Mouse (Mus musculus) gastrocnemius, postnatal 36 days (tissue): ENCODE results near the gene Soat2. TPM values are rescaled to one million over a fixed set of nuclear protein-coding genes. Genes with fewer than 3 reads are reported as not detected.
A peak's percentile ranks its signal among the peaks of the same experiment; 100 is the strongest.

Experiments used
- DNase-seq, 2 experiments: peaks; one replicate each; pipeline ENCODE4 v3.0.0; 2022
- intact Hi-C: fragments of 180-260 bp; cut with DNase I; formaldehyde crosslinking; loops from one replicate; pipeline ENCODE4 v1.15.1; 2025
- total RNA-seq, 2 experiments: library from RNA; stranded (reverse); gene quantifications; 2 replicates each; pipeline ENCODE4 v1.2.3; 2021

Soat2 gene
- total RNA-seq, 2 experiments from 2014 or later: 0.15 TPM; not detected in 1

GRCm38 (mm10) chr15:102112827-102113226 is 37.5 kb upstream of the Soat2 start:
- intact Hi-C loops: no loop called here

GRCm38 (mm10) chr15:102113674-102114073 is 36.7 kb upstream of the Soat2 start:
- DNase-seq: no peak
- intact Hi-C loops: no loop called here

More at GRCm38 (mm10) chr15:102112827-102113226, 37.5 kb upstream of the Soat2 start:
- no peak for DNase-seq

GRCm38 (mm10) chr15:102114651-102115260 is 35.6 kb upstream of the Soat2 start:
- intact Hi-C loops: no loop called here
- DNase-seq: no peak

DNA sequence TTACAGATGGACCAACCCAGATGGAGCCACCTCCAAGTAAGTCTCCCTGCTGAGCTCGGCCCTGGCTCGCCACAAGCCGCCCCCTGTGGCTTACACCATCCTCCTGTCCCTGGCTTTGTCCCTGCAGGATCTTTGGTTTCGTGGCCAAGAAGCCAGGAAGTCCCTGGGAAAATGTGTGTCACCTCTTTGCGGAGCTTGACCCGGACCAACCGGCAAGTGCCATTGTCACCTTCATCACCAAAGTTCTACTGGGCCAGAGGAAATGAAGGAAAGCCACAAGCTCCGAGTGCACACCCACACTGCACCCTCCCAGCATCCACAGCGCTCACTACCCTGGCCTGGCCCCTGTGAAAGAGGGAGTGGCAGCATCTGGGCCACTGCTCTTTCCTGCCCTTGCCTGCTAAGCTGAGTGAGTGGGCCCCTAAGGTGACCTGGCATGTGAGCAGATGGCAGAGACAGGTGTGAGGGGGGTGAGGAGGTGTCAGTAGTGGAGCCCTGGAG is 34.5 kb upstream of the Soat2 start:
- no peak for DNase-seq
- intact Hi-C loops: no loop called here

- intact Hi-C loops: no loop called here
- DNase-seq: no peak
Measured at GRCm38 (mm10) chr15:102116753-102117415, 33.4 kb upstream of the Soat2 start.

DNA sequence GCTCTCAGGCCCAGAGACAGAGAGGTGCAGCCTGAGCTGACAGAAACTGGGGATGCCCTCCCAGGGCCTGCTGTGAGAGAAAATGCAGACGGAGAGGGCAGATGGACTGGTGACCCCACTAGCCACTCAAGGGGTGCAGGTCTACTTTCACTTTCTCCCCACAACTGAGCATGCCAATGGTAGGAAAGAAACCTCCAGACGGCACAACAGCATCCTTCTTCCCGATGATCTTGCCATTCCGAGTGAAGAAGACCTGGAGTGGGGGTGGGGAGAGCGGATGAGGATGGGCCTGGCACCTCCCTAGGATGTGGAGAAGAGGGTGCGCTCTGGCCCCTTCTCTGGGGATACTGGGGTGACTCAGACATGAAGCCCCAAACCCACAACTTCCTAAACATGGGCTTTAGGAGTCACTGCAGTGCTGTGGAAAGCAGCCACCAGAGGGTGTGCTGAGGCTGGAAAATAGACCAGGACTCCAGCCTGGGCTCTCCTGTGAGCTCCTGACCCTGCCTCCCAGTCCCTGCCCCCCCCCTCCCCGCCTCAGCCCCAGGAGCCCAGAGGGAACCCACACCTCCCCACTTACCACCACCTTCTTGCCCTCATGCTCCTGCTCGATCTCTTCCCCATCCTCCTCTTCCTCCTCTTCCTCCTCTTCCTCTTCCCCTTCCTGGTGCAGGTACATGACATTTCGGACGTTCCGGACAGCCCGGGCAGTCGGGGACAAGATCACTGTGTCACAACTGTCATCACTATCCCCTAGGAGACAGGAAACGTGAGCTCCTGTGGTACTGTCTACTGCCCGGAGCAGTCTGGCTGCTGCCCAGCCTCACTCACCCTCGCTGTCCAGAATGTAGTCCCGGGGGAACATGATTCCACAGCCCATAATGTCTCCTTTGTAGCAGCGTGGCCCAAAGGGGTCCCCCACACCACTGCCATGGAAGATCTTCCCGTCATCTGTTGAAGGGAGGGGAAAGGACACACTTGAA is 32.6 kb upstream of the Soat2 start:
- peak in 1 of 2 experiments; percentile 39 for DNase-seq
- intact Hi-C loops: no loop called here

DNA sequence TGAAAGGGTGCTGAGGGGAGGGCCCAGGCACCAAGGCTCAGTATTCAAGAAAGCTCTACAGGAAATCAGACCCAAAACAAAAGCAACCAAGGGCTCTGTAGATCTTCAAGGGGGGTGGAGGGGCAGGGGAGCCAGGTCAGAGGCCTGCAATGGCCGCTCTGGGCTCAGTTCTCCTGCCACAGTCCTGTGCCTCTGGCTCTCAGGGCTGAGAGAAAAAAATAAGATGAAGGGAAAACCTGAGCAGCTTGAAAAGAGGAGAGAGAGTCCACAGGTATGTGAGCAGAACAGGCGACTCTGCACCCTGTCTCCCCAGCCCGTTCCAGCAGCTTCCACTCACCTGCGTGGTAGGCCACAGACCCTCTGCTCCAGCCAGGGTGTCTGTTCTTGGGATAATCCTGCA is 31.7 kb upstream of the Soat2 start:
- DNase-seq: no peak

GRCm38 (mm10) chr15:102119121-102119830 is 31.1 kb upstream of the Soat2 start:
- no peak for DNase-seq
- intact Hi-C loops: loop anchor here (1.0 kb wide), 1 partner anchor 26 kb away; no protein-coding TSS in a partner anchor

More for the DNA sequence above, 31.7 kb upstream of the Soat2 start:
- intact Hi-C loops: no loop called here

GRCm38 (mm10) chr15:102119831-102120170 is 30.5 kb upstream of the Soat2 start:
- no peak for DNase-seq
- intact Hi-C loops: loop anchor here (1.0 kb wide), 1 partner anchor 26 kb away; no protein-coding TSS in a partner anchor

DNA sequence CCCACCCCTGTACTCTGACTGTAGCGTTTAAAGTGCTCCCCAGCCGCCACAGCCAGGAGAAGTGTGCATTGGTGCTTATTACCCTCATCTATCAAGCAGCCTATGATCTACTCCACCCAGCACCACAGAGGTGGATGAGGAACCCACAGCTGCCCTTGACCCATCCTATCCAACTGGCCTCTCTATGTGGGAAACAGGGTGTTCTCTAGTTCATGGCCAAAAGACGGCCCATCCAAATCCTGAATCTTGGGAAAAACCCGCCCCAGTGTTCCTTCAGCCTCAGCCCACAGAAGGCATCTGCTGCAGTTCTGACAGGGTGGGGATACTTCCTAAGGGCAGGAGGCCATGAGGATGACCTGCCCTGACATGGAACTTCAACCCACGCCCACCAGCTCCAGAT is 29.8 kb upstream of the Soat2 start:
- peak in 1 of 2 experiments; percentile 45 for DNase-seq
- intact Hi-C loops: no loop called here

DNA sequence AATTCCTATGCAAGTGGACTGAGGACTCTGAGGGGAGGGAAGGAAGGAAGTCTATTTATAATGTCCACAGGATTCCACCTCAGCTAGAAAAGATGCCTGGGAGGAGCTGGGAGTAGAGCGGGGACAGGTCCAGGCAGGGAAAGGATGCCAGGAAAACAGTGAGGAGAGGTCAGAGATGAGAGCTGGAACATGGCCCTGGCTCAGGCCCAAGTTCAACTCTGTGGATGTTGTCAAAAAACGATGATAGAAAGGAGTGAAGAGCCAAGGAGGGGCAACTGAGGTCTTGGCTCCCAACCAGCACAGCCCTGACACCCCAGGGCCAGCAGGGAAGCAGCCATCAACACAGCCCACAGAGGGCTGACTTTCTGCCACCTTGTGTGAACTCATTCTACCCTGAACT is 24.0 kb upstream of the Soat2 start:
- intact Hi-C loops: no loop called here
- peak in 1 of 2 experiments; percentile 46 for DNase-seq

- DNase-seq: no peak
- intact Hi-C loops: no loop called here
Measured at GRCm38 (mm10) chr15:102133314-102133713, 17.0 kb upstream of the Soat2 start.

- intact Hi-C loops: no loop called here
- no peak for DNase-seq
Measured at GRCm38 (mm10) chr15:102134709-102135108, 15.6 kb upstream of the Soat2 start.

GRCm38 (mm10) chr15:102135522-102136128 is 14.7 kb upstream of the Soat2 start:
- intact Hi-C loops: no loop called here
- DNase-seq: no peak

DNA sequence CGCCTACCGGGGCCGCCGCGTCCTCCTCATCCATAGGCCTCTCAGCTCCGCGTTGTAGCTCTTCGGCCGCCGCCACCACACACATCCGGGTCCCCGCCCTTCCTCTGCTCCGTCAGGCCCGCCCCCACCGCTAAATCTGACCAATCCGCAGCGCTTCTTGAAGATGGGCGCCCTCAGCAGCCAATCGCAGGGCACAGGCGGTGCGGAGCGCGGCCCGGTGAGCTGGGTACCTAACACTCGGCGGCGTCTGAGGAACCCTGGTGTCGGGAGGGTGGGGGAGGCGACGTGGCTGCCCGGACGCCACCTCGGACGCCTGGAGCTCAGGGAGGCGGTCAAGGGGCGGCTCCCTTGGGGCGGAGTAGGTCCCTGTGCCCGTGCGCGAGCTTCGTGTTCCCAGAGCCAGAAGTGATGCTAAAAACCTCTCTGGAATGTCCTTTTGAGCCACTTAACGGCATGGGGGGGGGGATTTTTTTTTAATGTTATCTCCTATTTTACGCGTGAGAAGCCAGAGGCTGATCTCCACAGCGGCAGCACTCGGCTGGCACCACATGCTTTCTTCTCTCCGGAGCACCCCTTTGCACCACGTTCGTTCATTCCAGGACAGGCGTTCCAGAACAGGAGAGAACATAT is 14.1 kb upstream of the Soat2 start, which contains the start of gene Spryd3:
TSS of gene Spryd3 (minus strand) at position 106 of the 630 bp plus-strand sequence.
- intact Hi-C loops: no loop called here
- DNase-seq: peak; percentile 94 to 99

DNA sequence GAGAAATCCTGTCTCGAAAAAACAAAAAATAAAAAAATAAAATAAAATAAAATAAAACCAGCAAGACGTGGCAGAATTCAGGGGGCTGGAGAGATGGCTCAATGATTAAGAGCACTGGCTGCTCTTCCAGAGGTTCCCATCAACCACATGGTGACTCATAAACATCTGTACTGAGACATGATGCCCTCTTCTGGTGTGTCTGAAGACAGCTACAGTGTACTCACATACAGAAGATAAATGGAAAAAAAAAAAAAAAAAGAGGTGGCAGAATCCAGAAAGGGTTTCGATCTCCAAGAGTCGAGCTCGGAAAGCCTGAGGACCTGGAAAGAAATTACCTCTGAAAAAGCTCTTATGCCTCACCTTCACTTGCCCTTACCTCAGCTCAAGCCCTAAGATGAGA is 9.2 kb upstream of the Soat2 start:
- no peak for DNase-seq
- intact Hi-C loops: no loop called here

DNA sequence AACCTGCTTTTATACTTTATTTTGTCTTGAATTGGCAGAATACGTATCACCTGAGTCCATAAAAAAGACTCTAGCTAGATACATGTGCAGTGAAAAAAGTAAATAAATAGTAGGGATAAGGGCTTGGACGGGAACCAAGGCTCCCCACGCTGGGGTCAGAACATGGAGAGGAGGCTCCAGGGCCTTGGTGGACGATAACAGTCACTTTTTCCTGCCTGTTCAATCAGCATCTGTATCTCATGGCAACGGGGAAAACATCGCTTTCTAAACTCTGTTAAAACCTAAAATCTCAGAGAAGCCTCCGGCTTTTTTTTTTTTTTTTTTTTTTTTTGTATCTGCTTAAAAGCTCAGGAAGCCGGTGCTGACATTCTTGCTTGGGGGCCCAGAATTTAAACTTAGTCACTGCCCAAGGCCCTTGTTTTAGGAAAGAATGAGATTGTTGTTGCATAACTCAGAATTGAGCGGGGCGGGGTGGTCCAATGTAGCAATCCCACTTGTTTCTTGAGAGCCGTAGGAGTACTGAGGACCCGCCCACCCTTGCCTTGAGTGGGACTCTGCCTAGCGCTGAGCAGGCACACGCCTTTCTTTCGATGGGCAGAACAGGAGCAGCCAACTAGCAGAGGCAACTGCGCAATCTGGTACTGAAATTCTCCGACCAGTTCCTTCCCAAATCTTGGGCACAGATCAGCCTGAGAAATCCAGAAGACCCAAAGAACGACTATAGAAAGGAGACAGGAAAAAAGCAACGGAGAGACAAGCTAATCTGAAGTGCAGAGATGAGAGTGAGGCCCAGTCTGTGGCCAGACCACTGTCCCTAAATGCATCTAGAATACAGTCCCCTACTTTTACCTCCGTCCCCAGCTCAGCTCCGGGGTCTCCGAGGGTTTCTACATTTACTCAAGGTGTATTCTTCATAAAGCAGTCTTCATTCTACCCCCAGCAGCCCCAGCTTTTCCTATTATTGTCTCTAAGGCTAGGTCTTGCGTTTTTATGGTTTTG is 7.1 kb upstream of the Soat2 start:
- DNase-seq: peak; percentile 45 to 66
- intact Hi-C loops: no loop called here

DNA sequence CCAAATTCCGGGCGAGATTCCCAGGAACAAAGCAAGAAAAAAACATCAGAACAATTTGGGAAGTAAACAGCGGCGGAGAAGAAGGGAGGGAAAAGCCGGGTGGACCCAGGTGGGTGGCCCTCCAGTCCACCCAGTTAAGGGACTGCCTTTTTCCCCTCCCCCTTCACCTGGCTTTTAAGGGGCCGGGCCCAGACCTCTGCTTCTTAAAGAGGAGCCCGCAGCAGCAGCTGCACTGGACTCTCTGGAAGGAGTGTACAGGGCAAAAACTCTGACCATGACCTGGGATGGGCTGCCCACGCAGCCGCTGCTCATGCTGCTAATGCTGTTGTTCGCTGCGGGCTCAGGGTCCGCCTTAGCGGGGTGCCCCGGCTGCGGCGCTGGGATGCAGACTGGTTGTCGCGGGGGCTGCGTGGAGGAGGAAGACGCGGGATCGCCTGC is 6.0 kb upstream of the Soat2 start, which contains the start of gene Igfbp6:
TSS of gene Igfbp6 (plus strand) at position 89 of the 438 bp plus-strand sequence.
- DNase-seq: peak; percentile 46 to 47
- intact Hi-C loops: no loop called here
